Mouse (Mus musculus) thymus, adult 2 months (tissue): Measurements from ENCODE around the gene Ndel1. TPM values are rescaled to one million over a fixed set of nuclear protein-coding genes. Genes with fewer than 3 reads are reported as not detected.

Experiments used
- DNase-seq: peaks from one replicate; pipeline ENCODE4 v3.0.0; 2021
- H3K27ac ChIP-seq: fragments of 200-500 bp; 2 replicates; pipeline ENCODE4 v1.5.1; 2012; ENCODE audit warnings: low read length, control low read depth; ENCODE audit not compliant: control insufficient read depth, insufficient read depth
- H3K27me3 ChIP-seq: fragments of 200-500 bp; 2 replicates; pipeline ENCODE4 v1.6.1; 2012; ENCODE audit warnings: mild to moderate bottlenecking, low read length, moderate library complexity, mixed read lengths; ENCODE audit not compliant: control insufficient read depth, insufficient read depth
- H3K36me3 ChIP-seq: fragments of 200-500 bp; 2 replicates; pipeline ENCODE4 v1.6.1; 2012; ENCODE audit warnings: mild to moderate bottlenecking, low read length, moderate library complexity; ENCODE audit not compliant: control insufficient read depth, insufficient read depth
- H3K4me1 ChIP-seq: fragments of 200-500 bp; replicated peaks from 2 replicates; pipeline ENCODE4 v1.6.1; 2012; ENCODE audit warnings: low read length; ENCODE audit not compliant: control insufficient read depth, insufficient read depth
- H3K4me3 ChIP-seq: fragments of 200-500 bp; 2 replicates; pipeline ENCODE4 v1.5.1; 2012; ENCODE audit warnings: mild to moderate bottlenecking, low read length, control low read depth, moderate library complexity; ENCODE audit not compliant: control insufficient read depth, insufficient read depth
- CTCF ChIP-seq: fragments of 200-500 bp; IDR thresholded peaks from 2 replicates; pipeline ENCODE4 v1.5.1; 2012; ENCODE audit warnings: mild to moderate bottlenecking, control low read depth, low read length, moderate library complexity, borderline replicate concordance; ENCODE audit not compliant: control insufficient read depth, poor library complexity, insufficient read depth; ENCODE audit errors: extremely low read depth
- POLR2A ChIP-seq: fragments of 200-500 bp; IDR thresholded peaks from 2 replicates; pipeline ENCODE4 v1.6.1; 2012; ENCODE audit warnings: mild to moderate bottlenecking, low read length, control low read depth, moderate library complexity; ENCODE audit not compliant: control insufficient read depth, poor library complexity, insufficient read depth; ENCODE audit errors: extremely low read depth
- WGBS: fragments of 180-500 bp; shearing (Covaris S2); methylation state at CpG from one replicate; pipeline ENCODE4 v1.1.7; 2018; 5-methylcytosine and 5-hydroxymethylcytosine counted together
- polyA plus RNA-seq: library from polyadenylated mRNA; depleted of rRNA; stranded (reverse); fragments of >200 nt; gene quantifications from 2 replicates; pipeline ENCODE4 v1.2.3, GENCODE M21; 2012

Gene Ndel1
- polyA plus RNA-seq, 1 experiment = 57.0 TPM

GRCm38 (mm10) chr11:68853611-68854401 lies 17.9 kb downstream of the Ndel1 start:
- H3K27me3 ChIP-seq = no peaks in the 10 kb centered on the region
- no peak overlapping the region for H3K4me3 ChIP-seq
- WGBS = 28% methylated on average over 14 of the region's 14 CpGs
- no peaks in the 10 kb centered on the region for H3K36me3 ChIP-seq
- TF ChIP-seq CTCF = no peak
- no peak for TF ChIP-seq POLR2A
- peaks cover 3% of the 10 kb centered on the region; the same call in 1 of the 2 replicates for H3K4me1 ChIP-seq
- peak overlapping the region; percentile 5; the same call in 1 of the 2 replicates for H3K27ac ChIP-seq
- peak; percentile 5 for DNase-seq

GRCm38 (mm10) chr11:68852932-68853409 lies 18.7 kb downstream of the Ndel1 start:
- no peaks in the 10 kb centered on the region for H3K27me3 ChIP-seq
- peak overlapping the region; percentile 81 for H3K4me3 ChIP-seq
- TF ChIP-seq POLR2A (peak; percentile 97), CTCF (peak; percentile 63; the same call in 1 of the 2 replicates)
- H3K27ac ChIP-seq = no peak overlapping the region; the same call in 1 of the 2 replicates
- peaks cover 3% of the 10 kb centered on the region; the same call in 1 of the 2 replicates for H3K4me1 ChIP-seq
- no peaks in the 10 kb centered on the region for H3K36me3 ChIP-seq
- under 1% methylated on average over 42 of the region's 42 CpGs for WGBS
- DNase-seq = peak; percentile 100

- H3K36me3 ChIP-seq = no peaks in the 10 kb centered on the region
- DNase-seq = peak; percentile 57
- under 1% methylated on average over 33 of the region's 36 CpGs for WGBS
- no peak for TF ChIP-seq CTCF
- no peak for TF ChIP-seq POLR2A
- peak overlapping the region; percentile 81 for H3K4me3 ChIP-seq
- H3K27ac ChIP-seq = no peak overlapping the region; the same call in 1 of the 2 replicates
- peaks cover 3% of the 10 kb centered on the region; the same call in 1 of the 2 replicates for H3K4me1 ChIP-seq
- H3K27me3 ChIP-seq = no peaks in the 10 kb centered on the region
Measured at GRCm38 (mm10) chr11:68852486-68852901, 19.2 kb downstream of the Ndel1 start.

- DNase-seq = no peak
Measured at GRCm38 (mm10) chr11:68851644-68852485, 19.8 kb downstream of the Ndel1 start.

GRCm38 (mm10) chr11:68850862-68851261 lies 20.8 kb downstream of the Ndel1 start:
- WGBS = 93% methylated on average over 7 of the region's 7 CpGs

More at GRCm38 (mm10) chr11:68851644-68852485, 19.8 kb downstream of the Ndel1 start:
- Histone ChIP-seq H3K27me3 (no peaks in the 10 kb centered on the region), H3K4me1 (peaks cover 3% of the 10 kb centered on the region; the same call in 1 of the 2 replicates), H3K4me3 (peak overlapping the region; percentile 81), H3K27ac (no peak overlapping the region), H3K36me3 (no peaks in the 10 kb centered on the region)
- TF ChIP-seq CTCF = no peak
- no peak for TF ChIP-seq POLR2A
- 3% methylated on average over 13 of the region's 13 CpGs for WGBS

GRCm38 (mm10) chr11:68839606-68840005 lies 32.1 kb downstream of the Ndel1 start:
- H3K27me3 ChIP-seq = no peaks in the 10 kb centered on the region
- no peak for DNase-seq
- peaks cover 67% of the 10 kb centered on the region for H3K36me3 ChIP-seq
- no peak overlapping the region for H3K4me3 ChIP-seq
- TF ChIP-seq CTCF = no peak
- no peak for TF ChIP-seq POLR2A
- no peak overlapping the region for H3K27ac ChIP-seq
- 98% methylated on average over 5 of the region's 5 CpGs for WGBS
- H3K4me1 ChIP-seq = no peaks in the 10 kb centered on the region

More at GRCm38 (mm10) chr11:68850862-68851261, 20.8 kb downstream of the Ndel1 start:
- Histone ChIP-seq H3K27ac (no peak overlapping the region), H3K27me3 (no peaks in the 10 kb centered on the region), H3K36me3 (no peaks in the 10 kb centered on the region), H3K4me3 (no peak overlapping the region), H3K4me1 (peaks cover 3% of the 10 kb centered on the region; the same call in 1 of the 2 replicates)
- DNase-seq = no peak
- TF ChIP-seq CTCF = no peak
- no peak for TF ChIP-seq POLR2A
